Mouse (Mus musculus): ENCODE data around the gene P3h2. TPM values are rescaled to one million over a fixed set of nuclear protein-coding genes. Genes with fewer than 3 reads are reported as not detected.

The P3h2 gene
- polyA plus RNA-seq, 1 experiment from 2014 or later = 6.7 TPM

DNA sequence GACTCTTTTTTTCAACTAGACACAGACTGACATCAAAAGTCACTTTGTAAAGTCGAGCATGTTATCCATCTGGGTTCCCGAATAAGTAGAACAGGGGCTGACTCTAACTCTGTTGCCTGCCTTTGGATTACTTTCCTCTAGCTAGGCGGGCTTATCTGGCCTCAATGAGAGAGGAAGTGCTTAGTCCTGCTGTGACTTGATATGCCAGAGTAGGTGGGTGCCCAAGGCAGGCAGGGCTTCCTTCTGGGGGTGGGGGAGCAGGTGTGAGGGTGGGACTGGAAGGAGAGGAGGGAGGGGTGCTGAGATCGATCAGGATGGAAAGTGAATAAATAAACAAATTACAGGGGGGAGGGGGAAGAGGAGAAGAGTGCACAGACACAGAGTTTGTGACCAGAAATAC, 11.7 kb downstream of the P3h2 start:
- WGBS = 67% methylated on average over 4 of the region's 4 CpGs
- H3K27ac ChIP-seq (replicated peaks) = no peak overlapping the region
- H3K27me3 ChIP-seq = no peaks in the 10 kb centered on the region
- H3K36me3 ChIP-seq = no peaks in the 10 kb centered on the region
- no peak overlapping the region for H3K9ac ChIP-seq
- 0 out of 2 replicates have a peak, but pooled peaks cover 4% of the 10 kb centered on the region for H3K9me3 ChIP-seq (replicated peaks)
- no peak overlapping the region for H3K4me3 ChIP-seq (replicated peaks)
- no peak overlapping the region for H3K4me2 ChIP-seq (replicated peaks)
- 0 out of 2 replicates have a peak, but pooled peaks cover 5% of the 10 kb centered on the region for H3K4me1 ChIP-seq
- no peak for ATAC-seq (ENCODE audit: insufficient number of reproducible peaks, low FRiP score, low TSS enrichment, low read depth)

DNA sequence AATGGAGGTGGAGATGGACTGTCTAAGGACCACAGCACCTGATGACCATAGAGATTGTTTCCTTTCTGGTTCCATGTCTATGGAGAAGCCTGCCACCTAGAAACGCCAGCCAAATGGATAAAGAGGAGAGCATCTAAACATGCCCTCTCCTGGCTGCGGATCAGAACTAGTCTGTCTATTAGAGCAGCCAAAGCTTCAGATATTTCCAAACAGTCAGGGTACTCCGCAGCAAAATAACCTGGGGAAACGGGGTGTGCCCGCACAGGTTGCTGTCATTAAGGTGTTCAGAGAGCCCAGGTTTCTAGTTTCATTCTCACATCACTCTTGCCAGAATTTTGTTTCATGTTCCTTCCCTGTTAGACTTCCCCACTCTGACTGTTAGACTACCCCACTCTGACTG, 16.6 kb downstream of the P3h2 start:
- Histone ChIP-seq H3K9ac (no peak overlapping the region), H3K36me3 (no peaks in the 10 kb centered on the region), H3K27me3 (no peaks in the 10 kb centered on the region), H3K9me3 (replicated peaks) (0 out of 2 replicates have a peak, but pooled peaks cover 4% of the 10 kb centered on the region), H3K4me3 (replicated peaks) (no peak overlapping the region), H3K4me1 (no peaks in the 10 kb centered on the region), H3K27ac (replicated peaks) (no peak overlapping the region), H3K4me2 (replicated peaks) (no peak overlapping the region)
- WGBS = 73% methylated on average over 5 of the region's 5 CpGs
- no peak for ATAC-seq (ENCODE audit: insufficient number of reproducible peaks, low FRiP score, low TSS enrichment, low read depth)

- Histone ChIP-seq H3K27me3 (no peaks in the 10 kb centered on the region), H3K36me3 (no peaks in the 10 kb centered on the region), H3K4me1 (no peaks in the 10 kb centered on the region), H3K27ac (replicated peaks) (no peak overlapping the region), H3K4me3 (replicated peaks) (no peak overlapping the region), H3K9me3 (replicated peaks) (0 out of 2 replicates have a peak, but pooled peaks cover 4% of the 10 kb centered on the region), H3K9ac (no peak overlapping the region), H3K4me2 (replicated peaks) (no peak overlapping the region)
- 52% methylated on average over 1 of the region's 1 CpGs for WGBS
- no peak for ATAC-seq (ENCODE audit: insufficient number of reproducible peaks, low FRiP score, low TSS enrichment, low read depth)
These were observed 17.3 kb downstream of the P3h2 start for GRCm38 (mm10) chr16:26088240-26088639.

DNA sequence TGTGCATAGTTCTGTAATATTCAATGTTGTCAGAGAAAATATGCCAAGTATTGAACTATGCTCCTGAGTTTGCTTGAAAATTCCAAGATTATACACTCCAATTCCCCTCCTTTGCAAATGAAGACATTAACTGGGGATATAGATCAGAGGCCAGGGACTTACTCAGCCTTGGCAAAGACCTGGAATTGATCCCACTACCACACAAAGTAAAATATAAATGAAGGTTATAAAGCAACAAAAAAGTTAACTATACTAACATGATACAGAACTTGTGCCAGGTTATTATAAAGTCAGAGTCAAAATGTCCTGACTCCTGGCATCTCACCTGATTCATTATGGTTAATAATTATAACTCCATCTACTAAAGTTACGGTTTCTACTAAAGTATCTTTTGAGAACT, 18.6 kb downstream of the P3h2 start:
- H3K27ac ChIP-seq (replicated peaks) = no peak overlapping the region
- 0 out of 2 replicates have a peak, but pooled peaks cover 4% of the 10 kb centered on the region for H3K9me3 ChIP-seq (replicated peaks)
- no peaks in the 10 kb centered on the region for H3K36me3 ChIP-seq
- H3K4me1 ChIP-seq = no peaks in the 10 kb centered on the region
- no peak overlapping the region for H3K9ac ChIP-seq
- H3K4me2 ChIP-seq (replicated peaks) = no peak overlapping the region
- 91% methylated on average over 1 of the region's 1 CpGs for WGBS
- no peak overlapping the region for H3K4me3 ChIP-seq (replicated peaks)
- no peaks in the 10 kb centered on the region for H3K27me3 ChIP-seq
- no peak for ATAC-seq (ENCODE audit: insufficient number of reproducible peaks, low FRiP score, low TSS enrichment, low read depth)

- Histone ChIP-seq H3K27ac (replicated peaks) (no peak overlapping the region), H3K9me3 (replicated peaks) (0 out of 2 replicates have a peak, but pooled peaks cover 1% of the 10 kb centered on the region), H3K36me3 (no peaks in the 10 kb centered on the region), H3K4me1 (no peaks in the 10 kb centered on the region), H3K4me2 (replicated peaks) (no peak overlapping the region), H3K9ac (no peak overlapping the region), H3K27me3 (no peaks in the 10 kb centered on the region), H3K4me3 (replicated peaks) (no peak overlapping the region)
- no peak for ATAC-seq (ENCODE audit: insufficient number of reproducible peaks, low FRiP score, low TSS enrichment, low read depth)
- 22% methylated on average over 2 of the region's 2 CpGs for WGBS
These were observed 20.4 kb downstream of the P3h2 start for GRCm38 (mm10) chr16:26085160-26085559.

- H3K27me3 ChIP-seq = no peaks in the 10 kb centered on the region
- H3K9ac ChIP-seq = no peak overlapping the region
- H3K4me3 ChIP-seq (replicated peaks) = no peak overlapping the region
- 73% methylated on average over 1 of the region's 1 CpGs for WGBS
- no peak overlapping the region for H3K27ac ChIP-seq (replicated peaks)
- H3K4me1 ChIP-seq = peaks cover 11% of the 10 kb centered on the region
- ATAC-seq (ENCODE audit: insufficient number of reproducible peaks, low FRiP score, low TSS enrichment, low read depth) = no peak
- H3K4me2 ChIP-seq (replicated peaks) = no peak overlapping the region
- H3K9me3 ChIP-seq (replicated peaks) = no peaks in the 10 kb centered on the region
- H3K36me3 ChIP-seq = no peaks in the 10 kb centered on the region
These were observed 22.8 kb downstream of the P3h2 start for GRCm38 (mm10) chr16:26082831-26083230.

- no peaks in the 10 kb centered on the region for H3K27me3 ChIP-seq
- no peak overlapping the region for H3K9ac ChIP-seq
- no peaks in the 10 kb centered on the region for H3K36me3 ChIP-seq
- peaks cover 14% of the 10 kb centered on the region for H3K4me1 ChIP-seq
- H3K9me3 ChIP-seq (replicated peaks) = no peaks in the 10 kb centered on the region
- no peak for ATAC-seq (ENCODE audit: insufficient number of reproducible peaks, low FRiP score, low TSS enrichment, low read depth)
- no peak overlapping the region for H3K4me3 ChIP-seq (replicated peaks)
- no peak overlapping the region for H3K4me2 ChIP-seq (replicated peaks)
- H3K27ac ChIP-seq (replicated peaks) = no peak overlapping the region
These were observed 23.2 kb downstream of the P3h2 start for GRCm38 (mm10) chr16:26082391-26082790.

DNA sequence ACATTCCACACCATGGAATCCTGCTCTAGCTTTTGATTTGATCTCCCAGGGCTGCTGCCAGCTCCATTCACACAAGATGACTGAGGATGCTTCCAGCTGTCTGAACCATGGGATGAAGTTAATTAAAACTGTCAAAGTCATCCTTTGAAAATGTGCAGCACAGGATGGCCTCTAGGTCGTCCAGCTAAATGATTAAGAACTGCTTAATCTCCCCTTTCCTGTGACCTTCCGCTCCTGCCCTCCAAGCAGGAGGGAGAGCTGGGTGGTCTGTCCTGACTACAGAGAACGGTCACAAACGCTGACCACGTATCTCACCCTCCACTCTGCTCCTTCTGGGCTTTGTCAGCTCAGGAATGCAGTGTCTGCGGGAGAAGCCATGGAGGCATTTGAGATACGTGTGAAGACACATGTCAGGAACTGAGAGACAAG, 26.6 kb downstream of the P3h2 start:
- H3K4me1 ChIP-seq = peaks cover 14% of the 10 kb centered on the region
- H3K4me2 ChIP-seq (replicated peaks) = no peak overlapping the region
- H3K9ac ChIP-seq = no peak overlapping the region
- no peak overlapping the region for H3K4me3 ChIP-seq (replicated peaks)
- H3K9me3 ChIP-seq (replicated peaks) = no peaks in the 10 kb centered on the region
- no peaks in the 10 kb centered on the region for H3K27me3 ChIP-seq
- H3K27ac ChIP-seq (replicated peaks) = no peak overlapping the region
- H3K36me3 ChIP-seq = no peaks in the 10 kb centered on the region
- ATAC-seq (ENCODE audit: insufficient number of reproducible peaks, low FRiP score, low TSS enrichment, low read depth) = peak; percentile 2; the same call in 1 of the 2 replicates
- WGBS = 18% methylated on average over 7 of the region's 7 CpGs

DNA sequence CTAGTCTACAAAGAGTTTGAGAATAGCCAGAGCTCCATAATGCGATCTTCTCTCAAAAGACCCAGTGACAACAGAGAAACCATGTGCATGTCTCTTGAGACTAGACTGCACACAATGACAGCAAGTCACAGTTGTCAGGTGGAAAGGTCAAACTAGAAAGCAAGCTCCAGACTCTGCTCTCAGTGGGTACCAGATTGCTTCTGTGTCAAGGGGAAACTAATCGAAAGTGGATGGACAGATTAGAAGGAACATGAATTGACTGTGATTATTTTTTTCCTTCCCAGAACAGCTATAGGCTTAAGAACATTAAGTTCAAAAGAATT, 27.5 kb downstream of the P3h2 start:
- no peaks in the 10 kb centered on the region for H3K36me3 ChIP-seq
- H3K4me3 ChIP-seq (replicated peaks) = no peak overlapping the region
- no peaks in the 10 kb centered on the region for H3K27me3 ChIP-seq
- no peak overlapping the region for H3K4me2 ChIP-seq (replicated peaks)
- WGBS = 44% methylated on average over 2 of the region's 2 CpGs
- no peak overlapping the region for H3K27ac ChIP-seq (replicated peaks)
- no peak for ATAC-seq (ENCODE audit: insufficient number of reproducible peaks, low FRiP score, low TSS enrichment, low read depth)
- H3K9me3 ChIP-seq (replicated peaks) = no peaks in the 10 kb centered on the region
- peaks cover 14% of the 10 kb centered on the region for H3K4me1 ChIP-seq
- no peak overlapping the region for H3K9ac ChIP-seq

- Histone ChIP-seq H3K4me3 (replicated peaks) (no peak overlapping the region), H3K27ac (replicated peaks) (no peak overlapping the region), H3K4me2 (replicated peaks) (no peak overlapping the region), H3K9me3 (replicated peaks) (no peaks in the 10 kb centered on the region), H3K36me3 (no peaks in the 10 kb centered on the region), H3K4me1 (peaks cover 14% of the 10 kb centered on the region), H3K27me3 (no peaks in the 10 kb centered on the region), H3K9ac (no peak overlapping the region)
- ATAC-seq (ENCODE audit: insufficient number of reproducible peaks, low FRiP score, low TSS enrichment, low read depth) = no peak
- WGBS = 74% methylated on average over 10 of the region's 10 CpGs
These were observed 28.1 kb downstream of the P3h2 start for GRCm38 (mm10) chr16:26077246-26078099.

DNA sequence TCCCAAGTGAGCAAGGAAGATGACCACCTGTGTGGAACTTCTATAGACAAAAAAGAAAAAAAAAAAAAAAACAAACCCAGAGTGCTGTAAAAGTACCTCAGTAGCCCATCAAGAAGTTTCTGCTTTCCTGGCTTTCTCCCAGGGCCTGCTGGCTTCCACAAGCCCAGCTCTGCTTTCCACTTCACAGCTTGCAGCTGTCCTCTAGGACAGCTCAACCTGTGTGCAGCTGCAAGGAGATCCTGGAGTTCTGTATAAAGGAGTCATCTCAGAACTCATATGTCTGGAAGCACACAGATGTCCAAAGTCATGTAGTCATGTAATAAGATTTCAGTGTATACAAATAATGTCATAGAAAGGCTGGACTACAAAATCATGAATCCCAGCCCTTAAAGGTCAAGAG, 30.5 kb downstream of the P3h2 start:
- no peak for ATAC-seq (ENCODE audit: insufficient number of reproducible peaks, low FRiP score, low TSS enrichment, low read depth)
- no peak overlapping the region for H3K27ac ChIP-seq (replicated peaks)
- no peak overlapping the region for H3K4me2 ChIP-seq (replicated peaks)
- H3K4me1 ChIP-seq = peaks cover 14% of the 10 kb centered on the region
- no peak overlapping the region for H3K4me3 ChIP-seq (replicated peaks)
- no peaks in the 10 kb centered on the region for H3K27me3 ChIP-seq
- H3K9me3 ChIP-seq (replicated peaks) = no peaks in the 10 kb centered on the region
- no peaks in the 10 kb centered on the region for H3K36me3 ChIP-seq
- H3K9ac ChIP-seq = no peak overlapping the region

DNA sequence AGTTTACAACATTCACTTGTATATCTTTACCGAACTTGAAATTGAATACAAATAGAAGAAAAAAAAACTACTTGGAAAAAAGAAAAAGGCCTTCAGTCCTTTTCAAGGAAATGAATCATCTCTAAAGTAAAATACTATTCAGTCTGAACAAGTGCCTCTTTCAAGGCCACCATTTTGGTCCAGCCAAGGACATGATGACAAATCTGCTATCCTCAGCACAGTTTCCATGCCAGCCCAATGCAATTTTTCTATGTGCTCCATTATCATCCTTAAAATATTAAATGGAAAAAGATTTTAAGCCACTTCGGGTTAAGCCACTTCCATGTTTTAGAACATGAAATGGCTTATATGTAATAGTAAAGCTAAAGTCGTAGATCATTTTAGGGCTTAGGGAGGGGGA, 35.2 kb downstream of the P3h2 start:
- Histone ChIP-seq H3K4me1 (no peaks in the 10 kb centered on the region), H3K27me3 (no peaks in the 10 kb centered on the region), H3K4me2 (replicated peaks) (no peak overlapping the region), H3K9me3 (replicated peaks) (no peaks in the 10 kb centered on the region), H3K9ac (no peak overlapping the region), H3K36me3 (no peaks in the 10 kb centered on the region), H3K27ac (replicated peaks) (no peak overlapping the region), H3K4me3 (replicated peaks) (no peak overlapping the region)
- ATAC-seq (ENCODE audit: insufficient number of reproducible peaks, low FRiP score, low TSS enrichment, low read depth) = no peak
- WGBS = 93% methylated on average over 3 of the region's 3 CpGs
